Mouse (Mus musculus) megakaryocyte-erythroid progenitor cell, adult 5-6 weeks (primary cell): ENCODE measurements around the gene Wdr54. TPM values are rescaled to one million over a fixed set of nuclear protein-coding genes. Genes with fewer than 3 reads are reported as not detected.

Source experiments
- ATAC-seq: replicated peaks from 2 replicates; pipeline ENCODE4 v1.8.0; 2016; ENCODE audit warnings: mild to moderate bottlenecking, inconsistent platforms; ENCODE audit not compliant: severe bottlenecking, poor library complexity, low FRiP score, low TSS enrichment
- total RNA-seq, 2 experiments: library from RNA; stranded (forward) in 1 of 2; stranded (reverse) in 1 of 2; fragments of 200-1000, 215-1000 nt in 1 of 2; fragments of >200 nt in 1 of 2; fragmentation: Nextera tagmentation in 1 of 2; gene quantifications; 2 replicates each; pipeline ENCODE4 v1.2.3; 2014 to 2017

The Wdr54 gene
- total RNA-seq (2014; fragmentation: Nextera tagmentation) (4.5 TPM in 1 of 2 replicates, not detected in the other), total RNA-seq (2017) (not detected in 2 replicates)

DNA sequence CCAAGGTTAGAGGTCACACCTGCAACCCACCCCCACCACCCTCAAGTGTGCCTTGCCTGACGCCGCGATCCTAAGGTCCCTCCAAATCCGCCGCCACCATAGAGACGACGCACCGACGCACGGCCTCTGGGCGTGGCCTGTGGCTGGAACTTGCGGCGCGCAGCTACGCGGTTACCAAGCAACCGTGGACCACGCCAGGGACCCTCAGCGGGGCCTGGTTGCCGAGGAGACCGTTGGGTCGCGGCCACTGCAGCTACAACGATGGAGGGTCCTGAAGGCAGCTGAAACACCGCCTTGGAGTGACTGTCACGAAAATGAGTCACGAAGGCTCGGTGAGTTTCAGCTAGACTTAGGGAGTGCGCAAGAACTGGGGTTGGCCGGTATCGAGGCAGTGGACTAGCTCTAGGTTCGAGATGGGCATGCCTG lies at the start of gene Wdr54, which contains the start of gene 1700003E16Rik:
TSS of gene Wdr54 (minus strand) at position 139 of the 426 bp plus-strand sequence.
TSS of gene 1700003E16Rik (plus strand) at position 146 of the 426 bp plus-strand sequence.
- peak; percentile 74 for ATAC-seq

DNA sequence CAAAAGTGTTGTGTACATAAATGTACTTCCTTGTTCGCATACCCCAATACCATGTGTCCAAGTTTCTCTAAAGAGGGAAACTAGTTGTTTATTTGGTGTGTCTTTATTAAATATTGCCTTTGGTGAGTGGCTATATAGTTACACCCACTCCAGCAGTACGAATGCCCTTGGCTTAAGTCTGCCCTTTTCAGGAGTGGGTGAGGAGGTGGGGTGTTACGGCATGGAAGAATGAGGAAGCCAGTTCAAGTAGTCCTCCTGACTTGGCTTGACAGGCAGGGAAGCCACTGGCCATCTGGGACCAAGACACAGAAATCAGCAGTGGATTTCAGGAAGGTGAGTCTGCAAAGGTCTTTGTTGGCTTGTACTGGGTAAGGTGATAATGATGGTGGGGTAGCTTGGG lies 49.7 kb upstream of the Wdr54 start:
- no peak for ATAC-seq

DNA sequence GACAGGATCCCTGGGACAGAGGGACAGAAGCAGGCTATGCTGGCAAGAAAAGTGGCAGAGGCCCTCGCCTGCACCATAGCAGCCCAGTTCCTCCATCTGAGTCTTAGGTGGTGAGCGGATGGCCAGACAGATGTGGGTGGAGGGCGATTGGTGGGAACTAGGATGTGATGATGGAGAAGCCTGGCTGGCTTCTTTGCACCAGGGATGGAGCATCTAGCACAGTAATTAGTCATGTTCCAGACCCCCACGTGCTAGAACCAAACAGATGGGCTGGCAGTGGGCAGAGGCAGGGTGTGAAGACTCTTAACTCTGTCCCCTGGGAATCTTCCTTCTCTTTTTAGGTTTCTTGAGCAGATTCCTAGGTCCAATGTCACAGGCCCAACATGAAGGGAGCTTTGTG lies 47.1 kb upstream of the Wdr54 start:
- ATAC-seq = no peak

DNA sequence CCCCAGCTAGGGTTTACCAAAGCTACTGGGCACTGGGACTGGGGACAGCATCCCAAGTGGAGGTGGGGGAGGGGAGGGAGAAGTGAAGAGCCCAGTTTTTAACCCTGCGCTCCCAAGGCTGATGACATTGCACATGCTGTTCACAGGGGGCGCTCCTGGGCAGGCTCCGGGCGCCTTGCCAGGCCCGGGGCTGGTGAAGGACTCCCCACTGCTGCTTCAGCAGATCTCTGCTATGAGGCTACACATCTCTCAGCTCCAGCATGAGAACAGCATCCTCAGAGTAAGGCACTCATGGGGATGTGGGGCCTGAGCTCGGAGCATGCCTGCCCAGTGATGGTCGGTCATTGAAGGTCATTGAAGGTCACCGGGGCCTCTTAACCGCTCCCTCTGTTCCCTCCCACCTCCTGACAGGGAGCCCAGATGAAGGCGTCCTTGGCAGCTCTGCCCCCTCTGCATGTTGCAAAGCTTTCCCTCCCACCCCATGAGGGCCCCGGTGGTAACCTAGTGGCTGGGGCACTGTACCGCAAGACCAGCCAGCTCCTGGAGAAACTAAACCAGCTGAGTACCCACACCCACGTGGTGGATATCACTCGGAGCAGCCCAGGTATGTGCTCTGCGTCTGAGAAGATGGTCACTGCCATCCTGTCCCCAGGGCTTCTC lies 41.3 kb upstream of the Wdr54 start:
- ATAC-seq = no peak; the same call in 1 of the 2 replicates

DNA sequence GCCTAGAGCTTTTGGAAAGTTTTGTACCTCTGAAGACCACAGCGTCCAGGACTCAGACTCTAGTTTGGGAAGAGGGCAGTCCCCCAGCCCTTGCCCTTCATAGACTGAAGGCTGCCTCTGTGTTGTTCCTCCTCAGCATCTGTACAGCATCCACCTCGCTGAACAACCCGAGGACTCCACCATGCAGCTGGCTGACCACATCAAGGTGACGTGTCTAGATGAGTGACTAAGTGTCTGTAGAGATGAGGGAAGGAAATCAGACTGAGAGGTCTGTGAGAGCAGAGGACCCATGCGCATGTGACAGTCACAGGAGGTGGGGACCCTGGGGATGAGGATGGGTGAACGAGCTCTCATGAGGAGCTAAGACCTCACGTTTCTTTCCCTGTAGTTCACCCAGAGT lies 37.4 kb upstream of the Wdr54 start:
- ATAC-seq = no peak

DNA sequence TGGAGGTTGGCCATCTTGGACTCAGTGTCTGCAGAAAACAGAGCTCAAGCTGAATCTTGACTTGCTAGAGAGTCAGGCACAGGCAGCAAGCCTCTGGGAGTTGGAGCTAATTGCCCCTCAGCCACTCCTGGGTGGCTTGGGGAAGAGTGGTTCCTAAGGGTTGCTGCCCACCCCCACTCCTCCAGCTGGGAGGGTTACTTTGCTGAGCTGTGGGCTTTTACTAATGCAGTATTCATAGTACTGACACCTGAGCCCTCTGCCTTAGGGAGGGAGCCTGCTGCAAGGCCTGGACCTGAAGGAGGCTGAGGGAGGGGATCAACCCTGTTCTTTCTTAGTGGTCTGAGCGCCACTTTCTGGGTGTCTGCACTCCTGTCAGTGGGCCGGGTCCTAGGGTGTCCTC lies 30.7 kb upstream of the Wdr54 start:
- ATAC-seq = no peak

DNA sequence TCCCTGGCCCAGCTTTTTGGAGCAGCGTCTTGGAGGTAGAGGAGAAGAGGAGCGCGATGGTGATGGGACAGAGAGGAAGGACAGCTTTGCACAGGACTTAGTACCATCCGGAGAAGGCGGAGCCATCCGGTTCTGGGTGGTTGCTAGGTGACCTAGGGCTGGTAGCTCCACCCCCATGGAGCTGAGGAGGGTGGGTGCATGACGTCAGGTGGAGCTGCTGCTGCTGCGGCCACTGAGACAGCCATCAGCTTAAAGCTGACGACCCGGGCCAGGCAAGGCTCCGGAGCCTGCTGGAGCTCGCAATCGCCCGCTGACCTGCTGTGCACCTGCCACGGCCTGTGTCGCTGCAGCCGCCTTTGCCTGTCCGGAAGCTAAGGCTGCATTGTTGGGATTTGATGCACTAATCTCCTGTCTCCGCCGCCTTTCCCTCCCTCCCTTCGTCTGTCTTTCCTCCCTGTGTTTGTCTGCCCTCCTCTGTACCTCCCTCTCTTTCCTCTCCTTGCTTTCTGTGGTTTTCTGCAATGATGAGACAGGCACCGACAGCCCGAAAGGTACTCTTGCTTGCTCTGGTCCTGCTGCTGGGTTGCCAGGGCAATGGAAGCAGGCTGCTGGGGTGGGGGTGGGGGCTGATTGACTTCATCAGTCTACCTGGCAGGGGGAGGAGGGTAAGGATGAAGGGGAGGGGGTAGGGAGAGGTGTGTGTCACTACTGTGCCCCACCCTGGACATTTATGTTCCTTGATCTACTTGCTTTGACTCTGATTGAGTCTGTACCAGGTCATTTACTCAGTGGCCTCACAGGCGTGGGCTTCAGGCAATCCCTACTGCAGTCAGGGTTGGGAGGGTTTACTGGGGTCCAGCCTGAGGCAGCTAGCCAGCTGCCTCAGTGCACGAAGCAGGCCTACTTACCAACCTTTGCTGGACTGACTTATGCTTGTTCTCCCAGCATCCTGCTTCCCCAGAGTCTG lies 30.0 kb upstream of the Wdr54 start:
- peak; percentile 73 for ATAC-seq

DNA sequence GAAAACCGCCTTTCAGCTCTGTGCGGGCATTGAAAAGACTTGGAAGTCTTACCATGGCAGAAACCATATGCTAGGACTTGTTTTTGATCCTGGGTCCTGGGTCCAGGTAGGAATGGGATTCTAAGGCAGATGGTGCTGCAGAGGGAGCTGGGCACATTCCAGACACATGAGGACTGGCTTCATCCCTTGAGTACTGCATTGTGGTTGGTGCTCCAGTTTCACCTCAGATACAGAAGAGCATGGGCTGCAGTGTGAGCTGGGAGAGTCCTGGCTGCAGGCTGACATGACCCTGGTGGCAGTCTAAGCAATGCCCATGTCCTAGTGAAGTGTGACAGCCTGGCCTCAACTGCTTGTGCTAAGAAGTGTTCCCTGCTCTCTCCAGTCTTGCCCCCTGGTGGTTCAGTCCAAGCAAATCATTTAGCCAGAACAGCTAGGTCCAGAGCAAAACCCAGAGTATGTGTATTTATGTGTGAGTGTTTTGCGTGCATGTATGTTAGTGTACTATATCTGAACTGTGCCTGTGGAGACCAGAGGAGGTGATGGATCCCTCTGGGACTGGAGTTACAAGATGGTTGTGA lies 28.8 kb upstream of the Wdr54 start:
- ATAC-seq = 0 out of 2 replicates have a peak, but pooled peaks have one; percentile 62

DNA sequence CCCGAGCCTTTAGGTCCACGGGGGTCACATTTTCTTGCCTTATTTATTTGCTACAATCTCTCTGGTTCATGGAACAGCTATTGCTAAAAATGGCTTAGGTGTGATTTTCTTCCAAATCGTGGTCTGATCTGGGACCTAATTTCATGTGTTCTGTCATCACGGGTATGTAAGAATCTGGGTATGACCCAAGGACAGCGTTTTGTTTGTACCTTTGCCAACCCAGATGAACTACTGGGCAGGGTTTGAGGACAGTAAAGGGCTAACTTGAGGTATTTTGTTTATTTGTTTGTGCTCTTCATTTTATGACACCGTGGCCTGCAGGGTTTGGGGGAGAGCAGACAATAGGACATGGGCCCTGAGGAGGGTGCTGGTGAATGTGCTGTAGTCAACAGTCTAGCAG lies 24.4 kb upstream of the Wdr54 start:
- no peak for ATAC-seq

DNA sequence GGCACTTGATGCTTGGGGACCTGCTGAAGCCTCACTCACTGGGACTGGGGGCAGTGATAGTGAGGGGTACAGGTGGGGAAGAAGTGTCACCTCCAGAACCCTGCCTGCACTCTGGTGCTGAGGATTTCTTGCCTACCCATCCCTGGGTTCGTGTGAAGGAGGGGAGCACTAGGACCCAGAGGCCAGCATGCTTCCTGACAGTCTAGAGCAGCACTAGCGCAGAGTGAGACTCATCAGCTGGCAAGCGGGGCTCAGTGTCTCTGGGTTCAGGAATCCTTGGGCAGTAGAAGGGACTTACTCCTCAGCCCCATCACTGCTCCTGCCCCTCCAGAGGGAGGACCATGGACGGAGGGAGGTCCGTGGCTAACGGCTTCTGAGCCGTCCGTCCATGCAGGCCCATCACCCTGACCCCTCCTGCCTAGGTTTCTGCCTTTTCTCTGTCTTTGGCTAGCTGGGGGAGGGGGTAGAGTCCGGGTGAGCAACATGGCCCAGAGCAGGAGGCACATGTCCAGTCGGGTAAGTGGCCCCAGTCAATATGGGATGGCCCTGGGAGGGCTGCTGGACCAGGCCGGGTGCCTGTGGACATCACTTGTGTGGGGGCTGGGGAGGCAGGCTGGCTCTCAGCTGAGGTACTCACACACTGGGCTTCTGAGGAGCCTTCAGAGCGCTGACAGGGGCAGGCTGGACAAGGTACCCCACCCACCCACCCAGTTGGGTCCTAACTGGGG lies 23.4 kb upstream of the Wdr54 start:
- ATAC-seq = no peak

DNA sequence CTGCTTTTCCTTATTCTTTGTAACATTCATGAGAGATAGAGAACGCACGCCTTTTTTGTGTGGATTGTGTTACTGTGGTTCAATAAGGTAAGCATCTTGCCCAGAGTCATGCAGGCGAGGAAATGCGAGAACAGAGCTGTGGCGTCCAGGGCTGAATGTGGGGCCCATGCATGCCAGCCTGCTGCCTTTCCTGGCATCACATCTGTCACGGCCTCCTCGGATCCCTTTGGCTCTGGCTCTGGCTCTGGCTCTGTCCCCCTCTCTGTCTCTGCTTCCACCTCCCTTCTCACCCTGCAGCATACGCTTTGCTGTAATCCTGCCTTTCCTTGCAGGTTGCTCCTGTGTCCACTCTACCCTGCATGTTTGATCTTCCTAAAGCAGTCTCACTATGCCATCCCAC lies 19.8 kb upstream of the Wdr54 start:
- ATAC-seq = no peak

DNA sequence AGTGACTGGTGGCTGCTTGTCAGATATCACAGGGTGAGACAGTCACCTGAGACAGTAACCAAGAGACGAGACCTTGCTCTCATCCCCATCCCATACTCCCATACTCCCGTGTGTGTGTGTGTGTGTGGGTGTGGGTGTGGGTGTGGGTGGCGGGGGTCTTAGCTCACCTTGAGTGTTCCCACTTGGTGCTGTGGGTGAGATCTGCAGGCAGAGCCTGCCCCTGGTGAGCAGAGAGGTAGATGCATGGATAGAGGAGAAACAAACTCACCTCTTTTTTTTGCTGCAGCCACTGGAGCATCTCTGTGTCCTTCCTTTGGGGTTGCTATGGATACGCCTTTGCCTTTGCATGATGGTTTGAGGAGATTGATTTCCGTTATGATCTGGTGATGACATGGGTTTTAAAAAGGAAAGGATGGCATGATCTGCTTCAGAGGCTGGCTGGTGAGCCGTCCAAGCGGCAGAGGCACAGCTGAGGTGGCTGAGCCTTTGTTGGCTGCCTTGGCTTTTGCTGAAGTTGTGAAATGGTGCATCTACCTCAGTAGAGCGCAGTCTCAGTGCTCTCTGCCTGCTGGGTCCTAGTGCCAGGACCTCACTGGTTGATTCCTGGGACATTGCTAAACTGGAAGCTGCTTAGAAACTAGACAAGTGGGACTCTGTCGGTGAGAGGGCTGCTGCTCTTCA lies 16.2 kb upstream of the Wdr54 start:
- no peak for ATAC-seq

DNA sequence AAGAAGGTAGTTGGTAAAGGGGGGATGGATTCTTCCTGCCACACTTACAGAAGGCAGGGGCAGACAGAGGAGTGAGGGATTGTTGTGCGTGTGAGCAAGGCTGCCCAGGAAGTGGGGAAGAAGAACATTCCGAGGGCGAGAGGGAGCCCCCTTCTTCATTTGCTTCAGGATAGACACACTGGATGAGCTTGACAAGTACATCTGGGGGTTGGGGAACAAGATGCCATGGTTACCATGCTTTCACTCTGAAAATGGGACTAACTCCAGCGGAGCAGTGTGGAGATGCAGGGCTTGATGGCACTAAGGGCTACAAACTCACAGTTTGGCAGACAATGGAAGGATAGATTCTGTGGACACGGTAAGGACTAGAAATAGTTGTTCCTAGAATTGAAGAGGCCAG lies 14.9 kb upstream of the Wdr54 start:
- no peak for ATAC-seq

DNA sequence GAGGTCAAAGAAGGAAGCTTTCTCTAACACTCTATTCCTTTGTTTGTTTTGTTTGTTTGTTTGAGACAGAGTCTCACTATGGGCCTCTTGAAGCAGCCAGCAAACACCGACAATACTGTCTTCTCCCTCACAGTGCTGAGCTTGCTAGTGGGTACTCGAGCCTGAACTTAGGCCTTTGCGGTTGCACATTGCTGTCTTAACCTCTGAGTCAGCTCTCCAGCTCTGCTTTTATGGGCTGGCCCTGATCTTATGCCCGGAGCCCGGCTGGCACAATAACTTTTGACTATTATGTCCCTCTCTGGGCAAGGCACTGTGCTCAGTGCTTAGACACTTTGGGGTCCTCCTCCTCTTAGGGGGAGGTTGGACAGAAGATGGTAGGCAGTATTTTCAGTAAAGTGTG lies 13.7 kb upstream of the Wdr54 start:
- no peak for ATAC-seq

DNA sequence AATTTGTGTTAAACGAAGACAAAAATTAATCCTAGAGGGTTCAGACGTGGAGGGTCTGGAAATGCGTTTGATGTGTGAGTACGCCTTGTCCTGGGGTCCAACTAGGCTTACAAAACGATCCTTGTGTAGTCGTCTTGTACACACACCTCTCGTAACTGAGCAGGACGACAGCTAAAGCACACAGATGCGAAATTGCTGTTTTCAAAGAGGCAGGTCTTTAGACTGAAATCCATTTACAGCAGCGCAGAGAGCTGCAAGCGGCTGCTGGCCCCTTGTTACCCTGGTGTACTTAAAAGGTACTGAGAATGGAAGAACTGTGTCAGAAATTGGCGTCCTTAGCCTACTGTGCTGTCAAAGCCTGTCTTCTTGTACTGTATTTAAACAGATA lies 10.0 kb upstream of the Wdr54 start:
- peak; percentile 59 for ATAC-seq

DNA sequence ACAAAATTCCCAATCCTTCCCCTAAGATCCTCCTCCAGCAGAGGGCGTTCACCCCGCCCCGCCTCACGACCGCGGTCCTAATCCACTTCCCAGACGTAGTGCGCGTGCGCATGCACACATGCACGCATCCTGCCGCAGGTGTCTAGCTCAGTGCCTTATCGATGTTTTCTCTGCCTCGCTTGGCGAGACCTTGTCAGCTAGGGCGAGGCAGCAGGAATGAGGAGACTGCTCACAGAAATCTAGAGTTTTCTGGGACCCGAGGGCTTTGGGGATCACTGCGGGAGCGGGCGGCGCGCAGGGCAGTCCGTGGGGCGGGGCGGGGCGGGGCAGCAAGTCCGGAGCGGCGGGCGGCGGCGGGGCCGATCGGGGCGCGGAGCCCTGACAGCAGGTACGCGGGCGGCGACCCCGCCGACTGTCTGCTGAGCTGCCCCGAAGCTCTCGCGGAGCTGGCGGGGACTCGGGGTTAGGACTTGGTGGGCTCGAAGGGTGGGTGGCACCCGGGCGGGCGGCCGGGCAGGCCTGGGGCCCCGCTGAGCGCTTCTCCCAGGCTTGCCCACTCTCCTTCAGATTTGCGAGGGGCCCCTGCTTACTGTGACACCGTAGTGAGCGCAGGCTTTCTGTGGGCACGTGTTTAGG lies 9.5 kb upstream of the Wdr54 start, which contains the start of gene Dctn1:
TSS of gene Dctn1 (plus strand) at position 314 of the 636 bp plus-strand sequence.
- peak; percentile 72 for ATAC-seq

DNA sequence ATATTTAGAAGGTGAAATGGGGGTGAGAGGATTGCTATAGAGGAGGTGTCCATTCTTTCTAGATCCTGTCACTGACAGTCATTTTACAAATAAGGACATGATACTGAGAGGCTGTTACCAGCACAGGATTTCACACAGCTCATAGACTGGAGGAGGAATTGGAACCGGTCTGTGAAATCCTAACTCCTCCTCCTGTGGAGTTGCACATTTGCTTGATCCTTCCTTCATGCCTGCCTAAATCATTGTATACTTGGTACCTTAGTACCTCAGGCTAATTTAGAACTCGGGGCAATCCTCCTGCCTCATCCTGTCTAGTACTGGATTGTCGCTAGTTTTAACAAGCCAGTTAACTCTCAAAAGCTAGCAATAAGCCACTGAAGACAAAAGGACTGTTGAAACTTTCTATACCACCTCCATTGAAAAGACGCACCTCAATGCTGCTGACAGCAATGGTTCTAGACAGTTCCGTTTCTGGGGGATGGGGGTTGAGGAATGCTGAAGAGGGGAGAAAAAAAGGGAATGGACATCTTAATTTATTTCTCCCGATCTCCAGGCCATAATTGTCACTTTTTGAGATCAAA lies 8.9 kb upstream of the Wdr54 start:
- no peak for ATAC-seq

DNA sequence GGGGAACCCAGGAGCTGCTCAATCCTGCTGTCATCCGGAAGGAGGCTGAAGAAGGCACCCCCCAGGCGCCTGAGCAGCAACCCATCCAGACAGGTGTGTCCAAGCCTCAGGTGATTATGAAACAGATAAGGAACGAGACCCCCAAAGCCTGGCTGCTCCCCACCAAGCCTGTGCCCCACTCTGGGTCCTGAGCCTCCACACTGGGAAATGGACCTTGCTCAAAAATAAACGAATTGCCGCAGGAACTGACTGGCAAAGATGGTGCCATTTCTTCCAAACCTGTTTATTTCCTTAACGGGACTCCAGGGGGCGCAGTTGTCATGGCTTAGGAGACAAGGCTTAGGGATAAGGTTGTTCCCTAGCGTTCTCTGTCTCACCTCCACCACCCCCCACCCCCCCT lies 6.5 kb upstream of the Wdr54 start:
- ATAC-seq = no peak
